Mouse (Mus musculus): Measurements from ENCODE around the gene Akna.

DNA sequence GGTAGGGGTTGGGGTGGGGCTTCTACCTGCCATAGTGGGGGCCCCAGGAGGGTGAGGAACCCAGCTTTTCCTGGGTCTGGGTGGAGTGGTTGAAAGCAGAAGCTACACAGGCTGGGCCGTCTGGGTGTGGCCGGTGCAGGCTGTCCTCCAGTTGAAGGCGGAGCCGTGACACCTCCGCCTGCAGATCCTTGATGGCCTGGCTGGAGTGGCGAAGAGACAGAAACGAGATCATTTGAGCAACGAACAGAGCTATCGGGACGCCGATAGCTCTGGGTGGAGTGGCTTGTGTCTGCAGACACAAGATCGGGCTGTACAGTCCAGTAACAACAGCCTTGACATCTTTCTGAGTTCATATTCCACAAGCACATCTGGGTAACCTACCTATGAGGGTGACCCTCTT lies 28.8 kb downstream of the Akna start:
- no peak for TF ChIP-seq CTCF (IDR thresholded peaks at IDR 0.05; ENCODE audit: low read depth, low read length)
- no peak for TF ChIP-seq POLR2A (IDR thresholded peaks at IDR 0.05; ENCODE audit: extremely low read depth, insufficient read depth, low read length)
